Mouse (Mus musculus) adrenal gland, postnatal 14 days (tissue): ENCODE measurements around the gene Ttyh3. TPM values are rescaled to one million over a fixed set of nuclear protein-coding genes. Genes with fewer than 3 reads are reported as not detected.

Experiments
- DNase-seq: peaks from one replicate; pipeline ENCODE4 v3.0.0; 2021; ENCODE audit warnings: mixed read lengths
- total RNA-seq: library from RNA; stranded (reverse); gene quantifications from 2 replicates; pipeline ENCODE4 v1.2.3, GENCODE M21; 2021

The Ttyh3 gene
- total RNA-seq, 1 experiment from 2014 or later: 83.6 TPM

- peak; percentile 69 for DNase-seq
Observed at GRCm38 (mm10) chr5:140609511-140610272, 39.1 kb downstream of the Ttyh3 start.

DNA sequence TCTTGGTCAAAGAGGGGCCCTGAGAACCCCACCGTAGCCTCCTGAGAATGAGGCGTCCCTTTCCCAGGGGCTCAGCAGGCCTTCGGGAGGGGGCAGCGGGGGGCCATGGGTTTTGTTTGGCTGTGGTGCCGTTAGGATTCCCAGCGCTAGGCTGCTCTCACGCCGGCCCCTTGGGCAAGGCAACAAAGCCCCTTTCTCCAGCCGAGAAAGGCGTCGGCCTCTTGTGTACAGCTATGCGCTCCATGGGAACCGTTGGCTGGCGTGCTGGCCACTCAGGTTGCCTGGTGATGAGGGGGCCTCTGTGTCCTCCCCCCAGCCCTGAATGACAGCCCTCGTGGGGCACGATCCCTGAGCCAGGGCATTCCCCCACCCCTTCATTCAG, 40.2 kb downstream of the Ttyh3 start:
- no peak for DNase-seq

DNA sequence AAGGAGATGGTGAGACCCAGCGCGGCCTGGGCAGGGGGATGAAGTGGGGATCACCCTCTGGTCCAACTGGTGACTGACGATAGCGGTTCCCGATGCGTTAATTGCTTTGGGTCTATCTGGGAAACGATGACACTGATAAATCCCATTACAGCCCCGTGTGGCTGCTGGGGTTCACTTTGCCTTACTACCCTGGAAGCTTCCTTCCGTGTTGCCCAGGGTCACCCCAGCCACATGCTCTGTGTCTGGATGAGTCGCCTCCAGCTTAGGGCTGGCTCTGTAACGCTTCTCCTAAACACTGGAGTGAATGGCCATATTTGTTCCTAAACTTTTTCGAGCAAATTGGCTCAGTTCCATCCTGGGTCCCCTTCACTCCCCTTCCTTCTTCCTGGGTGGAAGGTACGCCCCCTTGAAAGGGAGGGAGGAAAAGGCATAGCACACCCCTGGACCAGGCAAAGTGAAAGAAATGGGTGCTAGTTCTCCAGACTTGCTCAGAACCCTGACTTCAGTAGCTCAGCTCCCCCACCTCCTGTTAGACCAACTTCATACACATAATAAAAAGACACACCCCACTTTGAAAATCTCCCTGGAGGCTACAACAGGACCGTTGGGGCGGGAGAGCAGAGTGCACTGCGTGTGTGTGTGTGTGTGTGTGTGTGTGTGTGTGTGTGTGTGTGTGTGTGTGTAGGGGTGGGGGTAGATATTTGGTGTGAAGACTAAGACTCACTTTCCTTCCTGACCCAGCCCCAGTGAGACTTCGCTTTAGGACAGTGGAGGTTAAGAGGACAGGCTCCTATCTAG, 40.8 kb downstream of the Ttyh3 start:
- DNase-seq: no peak

DNA sequence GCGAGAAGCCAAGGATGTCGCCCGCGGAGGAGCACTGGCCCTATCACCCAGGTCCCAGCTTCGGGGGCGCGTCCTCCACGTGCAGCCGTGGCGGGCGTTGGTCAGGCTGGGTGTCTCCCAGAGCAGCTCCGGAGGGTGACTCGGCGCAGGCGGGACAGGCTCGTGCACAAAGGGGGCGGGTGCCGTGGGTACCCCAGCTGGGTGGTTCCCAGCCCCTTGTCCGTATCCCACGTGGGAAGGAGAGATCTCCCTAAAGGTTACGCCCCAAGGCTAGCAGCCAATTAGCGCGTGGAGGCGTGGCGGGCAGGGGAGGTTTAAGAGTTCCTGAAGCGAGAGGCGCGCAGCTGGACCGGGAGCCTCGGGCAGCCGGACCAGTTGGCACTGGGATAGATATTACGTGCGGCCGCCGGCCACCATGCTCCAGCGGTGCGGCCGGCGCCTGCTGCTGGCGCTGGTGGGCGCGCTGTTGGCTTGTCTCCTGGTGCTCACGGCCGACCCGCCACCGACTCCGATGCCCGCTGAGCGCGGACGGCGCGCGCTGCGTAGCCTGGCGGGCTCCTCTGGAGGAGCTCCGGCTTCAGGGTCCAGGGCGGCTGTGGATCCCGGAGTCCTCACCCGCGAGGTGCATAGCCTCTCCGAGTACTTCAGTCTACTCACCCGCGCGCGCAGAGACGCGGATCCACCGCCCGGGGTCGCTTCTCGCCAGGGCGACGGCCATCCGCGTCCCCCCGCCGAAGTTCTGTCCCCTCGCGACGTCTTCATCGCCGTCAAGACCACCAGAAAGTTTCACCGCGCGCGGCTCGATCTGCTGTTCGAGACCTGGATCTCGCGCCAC, 41.6 kb downstream of the Ttyh3 start, which contains the start of gene Lfng:
Lfng (plus strand) TSS at position 320 of the 835 bp plus-strand sequence.
- peak; percentile 94 for DNase-seq

GRCm38 (mm10) chr5:140606386-140606785, 42.4 kb downstream of the Ttyh3 start:
- DNase-seq: no peak

GRCm38 (mm10) chr5:140605228-140605627, 43.6 kb downstream of the Ttyh3 start:
- DNase-seq: no peak

DNA sequence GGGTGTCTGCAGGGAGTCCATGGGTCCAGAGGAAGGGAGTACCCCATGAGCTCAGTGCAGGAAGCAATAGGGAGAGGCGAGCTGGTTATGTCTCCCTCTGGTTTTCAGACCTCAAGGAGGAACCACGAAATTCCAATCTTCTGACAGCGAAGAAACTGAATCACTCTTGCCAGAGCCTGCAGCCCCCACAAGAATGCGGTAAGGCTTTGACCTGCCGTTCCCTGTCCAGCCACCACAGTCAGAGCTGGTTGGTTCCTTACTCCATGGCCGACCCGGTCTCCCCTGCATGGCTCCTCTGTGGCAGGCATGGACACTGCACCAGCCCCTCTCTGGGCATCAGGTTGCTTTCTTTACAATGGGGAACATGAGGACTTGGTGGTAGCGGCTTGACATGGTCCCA, 44.4 kb downstream of the Ttyh3 start:
- no peak for DNase-seq

- no peak for DNase-seq
Observed at GRCm38 (mm10) chr5:140602540-140602939, 46.3 kb downstream of the Ttyh3 start.

- DNase-seq: no peak
Observed at GRCm38 (mm10) chr5:140601712-140602111, 47.1 kb downstream of the Ttyh3 start.

DNA sequence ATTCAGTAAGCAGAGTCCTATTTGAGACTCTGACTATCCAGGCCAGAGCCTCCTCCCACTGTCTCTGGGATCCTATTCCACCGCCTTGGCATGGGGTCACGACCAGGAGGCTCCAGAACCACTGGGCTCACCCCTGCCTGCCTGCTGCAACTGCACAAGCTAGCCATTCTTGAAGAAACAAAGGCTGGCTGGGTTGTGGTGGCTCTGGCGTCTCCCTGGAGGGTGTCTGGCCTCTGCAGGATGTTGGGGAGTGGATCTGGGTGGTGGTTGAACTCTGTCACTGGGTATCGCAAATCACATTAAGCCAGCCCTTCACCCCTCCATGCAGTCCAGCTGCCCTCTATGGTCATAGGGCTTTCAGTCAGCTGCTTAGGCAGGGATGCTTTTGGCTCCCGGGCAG, 48.9 kb downstream of the Ttyh3 start:
- no peak for DNase-seq

DNA sequence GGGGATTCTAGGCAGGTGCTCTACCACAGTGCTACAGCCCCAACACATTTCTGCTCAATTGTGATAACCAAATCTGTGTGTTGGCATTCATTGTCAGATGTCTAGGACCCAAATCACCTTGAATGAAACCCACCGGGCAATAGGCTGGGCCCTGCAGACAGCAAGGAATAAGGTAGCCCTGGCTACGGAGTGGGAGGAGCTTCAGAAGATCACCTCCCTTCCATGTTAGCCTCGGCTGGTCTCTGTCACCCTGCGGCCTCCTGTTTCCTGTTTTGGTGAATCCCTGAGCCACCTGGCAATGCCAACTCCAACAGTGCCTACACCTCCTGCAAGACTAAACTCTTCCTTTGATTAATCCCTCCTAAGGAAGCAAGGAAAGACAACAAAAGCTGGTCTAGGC, 51.0 kb downstream of the Ttyh3 start:
- no peak for DNase-seq

GRCm38 (mm10) chr5:140596927-140597588, 51.8 kb downstream of the Ttyh3 start:
- DNase-seq: peak; percentile 69

DNA sequence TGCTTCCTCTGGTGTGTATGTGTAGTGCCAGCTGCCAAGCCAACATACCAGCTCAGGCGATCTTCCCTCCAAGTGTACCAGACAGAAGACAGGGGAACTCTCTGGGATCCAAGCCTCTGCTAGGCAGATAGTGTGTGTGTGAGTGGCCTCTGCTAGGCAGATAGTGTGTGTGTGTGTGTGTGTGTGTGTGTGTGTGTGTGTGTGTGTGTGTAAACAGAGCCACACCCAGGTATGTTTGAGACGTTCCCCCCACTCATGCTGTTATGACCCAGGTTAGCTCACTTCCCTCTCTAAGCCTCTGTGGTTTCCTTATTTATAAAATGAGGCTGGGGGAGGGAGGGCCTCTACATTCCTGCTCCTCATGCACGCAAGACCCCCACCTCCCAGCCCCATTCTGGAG, 52.4 kb downstream of the Ttyh3 start:
- no peak for DNase-seq

DNA sequence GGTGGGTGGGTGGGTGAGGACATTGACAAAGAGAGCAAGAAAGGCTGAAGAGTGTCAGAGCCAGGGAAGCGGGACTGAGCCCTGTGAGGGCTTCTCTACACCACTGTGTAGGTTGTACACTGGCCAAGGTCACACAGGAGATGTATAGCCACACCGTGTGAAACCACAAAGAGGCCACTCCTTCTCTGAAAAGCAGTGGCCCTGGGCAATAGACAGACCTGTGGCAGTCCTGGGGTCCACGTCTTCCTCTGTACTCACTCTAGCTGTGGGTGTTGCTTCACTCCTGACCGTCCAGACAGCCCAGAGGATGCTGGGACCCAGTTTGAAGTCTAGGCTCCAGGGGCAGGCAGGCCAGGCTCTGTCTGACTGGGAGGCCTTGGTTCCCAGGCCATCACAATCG, 54.0 kb downstream of the Ttyh3 start:
- DNase-seq: no peak

DNA sequence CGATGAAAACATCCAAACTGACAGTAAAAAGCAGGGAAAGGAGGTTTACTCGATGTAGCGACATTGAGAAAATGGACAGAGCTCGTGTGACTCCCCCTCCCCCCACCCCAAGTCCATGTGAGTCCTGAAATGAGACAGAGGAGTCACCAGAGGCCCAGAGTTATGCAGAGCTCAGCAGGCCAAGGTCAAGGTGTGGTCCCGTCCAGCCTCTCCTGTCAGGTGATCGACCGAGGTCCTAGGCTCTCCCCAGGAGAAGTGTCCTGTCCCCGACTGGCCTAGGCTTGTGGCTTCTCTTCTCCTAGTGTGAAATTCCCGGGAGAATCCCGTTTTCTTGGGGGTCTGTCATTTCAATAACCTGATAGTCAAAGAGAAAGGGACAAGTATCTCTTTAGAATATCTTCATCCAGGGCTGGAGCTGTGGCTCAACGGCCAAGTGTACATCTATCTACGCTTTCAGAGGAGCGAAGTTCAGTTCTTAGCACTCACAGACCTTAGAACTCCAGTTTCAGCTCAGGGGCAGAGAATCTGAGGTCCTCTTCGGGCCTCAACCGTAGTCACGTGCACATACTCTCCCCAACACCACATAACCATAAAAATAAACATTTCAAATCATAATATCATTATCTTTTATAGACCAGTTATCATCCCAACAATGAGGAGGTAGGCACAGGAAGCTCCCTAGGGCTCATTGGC, 59.6 kb downstream of the Ttyh3 start:
- no peak for DNase-seq

GRCm38 (mm10) chr5:140583732-140584368, 65.0 kb downstream of the Ttyh3 start:
- no peak for DNase-seq

GRCm38 (mm10) chr5:140582995-140583731, 65.7 kb downstream of the Ttyh3 start:
- DNase-seq: no peak

DNA sequence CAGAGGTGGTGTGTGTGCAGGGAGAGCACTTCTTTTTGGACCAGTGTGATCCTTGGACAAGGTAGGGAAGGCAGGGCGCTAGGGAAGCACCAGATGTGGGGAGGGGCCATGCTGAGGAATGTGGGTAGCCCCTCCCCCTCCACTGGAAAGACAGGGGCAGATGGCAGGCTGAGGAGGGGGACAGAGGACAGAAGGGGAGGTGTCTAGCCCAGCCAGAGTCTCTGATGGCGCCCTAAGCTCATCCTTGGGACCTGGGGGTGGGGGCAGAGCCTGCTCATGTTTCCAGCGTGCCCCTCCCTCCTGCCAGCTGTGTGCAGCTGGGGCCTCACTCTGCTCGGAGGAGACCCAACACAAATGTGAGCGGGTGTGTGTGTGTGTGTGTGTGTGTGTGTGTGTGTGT, 67.3 kb downstream of the Ttyh3 start:
- no peak for DNase-seq

DNA sequence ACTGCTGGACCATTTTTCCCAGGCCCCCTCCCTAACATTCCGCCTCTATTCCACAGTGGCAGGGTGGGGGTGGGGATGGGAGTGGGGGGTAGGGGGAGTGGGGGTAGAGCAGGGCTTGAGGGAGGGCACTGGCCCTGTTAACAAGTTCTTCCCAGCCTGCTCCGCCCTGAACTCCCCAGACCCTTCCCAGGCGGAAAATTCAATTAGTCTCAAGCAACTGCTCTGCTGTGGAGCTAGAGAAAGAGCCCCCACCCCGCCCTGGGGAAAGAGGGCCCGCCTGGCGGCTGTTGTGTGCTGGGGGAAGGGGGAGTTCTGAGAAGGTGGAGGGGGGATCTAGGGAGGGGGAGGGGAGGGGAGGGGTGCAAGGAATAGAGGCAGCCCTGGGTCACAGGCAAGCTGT, 69.1 kb downstream of the Ttyh3 start:
- no peak for DNase-seq

GRCm38 (mm10) chr5:140579221-140579620, 69.6 kb downstream of the Ttyh3 start:
- DNase-seq: no peak
